Mouse (Mus musculus) olfactory bulb, adult 2 months (tissue): ENCODE measurements at regions not wholly inside any gene's neighbourhood (a gene's known extent, or its start where the extent isn't known, plus 50 kb on each side); places are given as distances from the start of the nearest gene placed in this dataset.

Experiments used
- CTCF ChIP-seq: fragments of 200-500 bp; IDR thresholded peaks from 2 replicates; pipeline ENCODE4 v1.5.1; 2012; ENCODE audit warnings: low read depth, mild to moderate bottlenecking, low read length, moderate library complexity; ENCODE audit not compliant: insufficient read depth
- POLR2A ChIP-seq: fragments of 200-500 bp; IDR thresholded peaks from 2 replicates; pipeline ENCODE4 v1.6.1; 2012; ENCODE audit warnings: mild to moderate bottlenecking, low read depth, low read length, moderate library complexity; ENCODE audit not compliant: insufficient read depth

DNA sequence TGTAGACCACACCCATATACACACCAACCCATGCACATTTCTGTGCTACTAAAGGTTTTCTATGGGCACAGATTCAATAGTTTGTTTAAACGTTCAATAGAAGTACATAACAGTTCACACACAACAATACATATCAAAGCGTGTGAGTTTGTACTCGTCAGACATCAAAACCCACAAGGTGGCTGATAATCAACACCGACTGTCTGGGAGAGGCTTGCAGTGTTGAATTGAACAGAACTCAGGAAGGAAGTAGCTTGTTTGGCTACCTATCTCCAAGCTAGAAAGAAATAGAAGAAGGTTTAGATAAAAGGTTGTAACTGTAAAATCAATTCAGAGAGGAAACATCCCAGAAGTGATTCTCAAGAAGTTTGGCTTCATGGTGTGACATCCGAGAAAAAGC lies 118.9 kb upstream of the Klf3 start:
- no peak for TF ChIP-seq CTCF
- TF ChIP-seq POLR2A: no peak
